Mouse (Mus musculus) spleen, postnatal 36 days (tissue): ENCODE data around the gene Gm49361.
A peak's percentile ranks its signal among the peaks of the same experiment; 100 is the strongest.

Experiments
- DNase-seq, 2 experiments: peaks; one replicate each; pipeline ENCODE4 v3.0.0; 2022; ENCODE audit warnings: low spot score in 2 of 2, mixed read lengths in 1 of 2

Gene Gm49361

GRCm38 (mm10) chr14:57620598-57621236, 125.2 kb downstream of the Gm49361 start:
- no peak for DNase-seq

DNA sequence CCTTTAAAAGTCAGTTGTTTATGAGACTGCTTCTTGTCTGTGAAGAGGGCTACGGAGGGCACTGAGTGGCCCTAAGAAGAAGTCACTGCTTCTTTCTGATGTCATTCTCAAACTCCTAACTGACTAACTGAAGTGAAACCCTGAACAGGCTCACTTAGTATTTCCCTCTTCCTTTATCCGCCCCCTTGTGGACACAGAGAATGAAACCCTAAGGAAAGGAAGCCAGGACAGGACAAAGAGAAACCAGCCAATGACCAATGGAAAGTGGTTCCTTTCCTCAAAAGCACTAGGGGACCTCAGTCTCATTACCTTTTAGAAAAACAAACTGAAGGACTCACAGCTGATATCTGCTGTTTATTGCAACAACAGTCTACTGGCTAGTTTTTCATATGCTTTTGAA, 126.4 kb downstream of the Gm49361 start:
- DNase-seq, result peak; percentile 15 to 38

DNA sequence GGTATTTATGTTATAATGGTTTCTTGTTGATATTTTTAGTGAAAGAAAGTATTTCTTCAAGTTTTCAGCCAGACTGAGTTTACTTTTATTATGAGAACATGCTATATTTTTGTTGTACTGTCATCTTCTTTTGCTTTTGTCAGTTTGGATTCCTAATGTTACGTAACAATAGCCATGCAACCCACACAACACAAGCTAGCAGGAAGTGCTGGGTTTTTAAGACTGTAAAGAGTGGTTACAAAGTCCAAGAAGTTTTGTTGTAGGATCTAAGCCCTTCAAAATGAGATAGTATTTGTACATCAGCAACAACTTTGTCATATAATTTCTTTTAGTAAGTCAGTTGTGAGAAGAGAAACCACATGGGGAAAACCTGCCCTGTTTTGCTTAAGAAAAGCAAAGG, 128.2 kb downstream of the Gm49361 start:
- DNase-seq, result no peak

- no peak for DNase-seq
Observed at GRCm38 (mm10) chr14:57616339-57616965, 129.5 kb downstream of the Gm49361 start.

DNA sequence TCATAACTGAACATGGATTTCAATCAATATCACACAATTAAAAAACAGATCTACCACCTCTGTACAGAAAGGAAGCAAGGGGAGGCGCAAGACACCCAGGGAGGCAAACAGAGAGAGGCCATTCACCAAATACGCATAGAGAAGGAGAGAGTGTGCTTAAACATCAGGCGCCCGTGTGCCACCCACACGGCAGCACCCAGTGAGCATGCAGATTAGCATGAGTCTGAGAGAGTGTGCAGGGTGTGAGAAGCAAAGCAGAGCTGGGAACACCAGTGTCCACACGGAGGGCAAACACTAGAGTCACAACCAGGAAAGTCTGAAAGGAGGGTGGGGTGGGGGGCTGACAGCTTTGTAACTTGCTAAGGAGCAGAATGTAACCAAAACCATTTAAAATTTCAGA, 130.1 kb downstream of the Gm49361 start:
- DNase-seq, result no peak

DNA sequence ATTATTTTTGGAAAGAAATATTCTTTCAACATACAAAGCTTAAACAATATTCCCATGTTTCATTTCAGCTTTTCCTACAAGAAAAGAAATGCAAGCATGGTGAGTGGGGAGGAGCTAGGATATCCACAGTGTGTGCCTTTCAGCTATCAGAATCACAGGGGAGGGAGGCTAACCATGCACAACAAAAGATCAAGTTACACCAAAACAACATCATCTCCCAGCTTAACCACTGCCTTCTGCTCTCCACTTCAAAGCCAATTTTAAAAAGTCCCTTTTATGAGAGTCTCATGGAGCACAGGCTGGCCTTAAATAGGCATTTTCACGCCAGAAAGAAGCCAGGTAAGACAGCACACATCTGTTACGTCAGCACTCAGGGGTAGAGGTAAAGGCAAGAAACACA, 134.9 kb downstream of the Gm49361 start:
- no peak for DNase-seq

DNA sequence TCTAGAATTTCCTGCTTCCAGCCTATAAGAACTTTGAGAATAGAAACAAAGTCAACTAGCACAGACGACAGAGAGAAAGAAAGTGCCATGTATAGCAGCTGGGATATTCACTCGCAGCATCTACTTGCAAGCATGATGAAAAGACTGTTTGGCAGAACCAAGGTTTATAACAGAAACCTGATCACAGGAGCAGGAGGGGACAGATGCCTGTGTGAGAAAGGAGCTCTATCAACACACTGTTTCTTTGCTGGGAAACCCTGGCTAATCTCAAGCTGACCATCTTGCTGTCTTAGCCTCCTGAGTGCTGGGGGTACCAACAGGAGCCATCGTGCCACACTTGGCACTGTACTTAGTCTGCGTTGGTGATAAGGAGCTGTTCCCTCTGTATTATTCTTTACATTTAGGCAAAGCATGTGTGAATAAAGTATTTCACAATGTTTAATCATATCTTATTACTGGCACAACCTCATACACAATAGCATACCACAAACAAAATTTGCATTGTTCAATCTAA, 136.0 kb downstream of the Gm49361 start:
- no peak for DNase-seq

- peak; percentile 18 to 38 for DNase-seq
Observed at GRCm38 (mm10) chr14:57607500-57607899, 138.4 kb downstream of the Gm49361 start.

DNA sequence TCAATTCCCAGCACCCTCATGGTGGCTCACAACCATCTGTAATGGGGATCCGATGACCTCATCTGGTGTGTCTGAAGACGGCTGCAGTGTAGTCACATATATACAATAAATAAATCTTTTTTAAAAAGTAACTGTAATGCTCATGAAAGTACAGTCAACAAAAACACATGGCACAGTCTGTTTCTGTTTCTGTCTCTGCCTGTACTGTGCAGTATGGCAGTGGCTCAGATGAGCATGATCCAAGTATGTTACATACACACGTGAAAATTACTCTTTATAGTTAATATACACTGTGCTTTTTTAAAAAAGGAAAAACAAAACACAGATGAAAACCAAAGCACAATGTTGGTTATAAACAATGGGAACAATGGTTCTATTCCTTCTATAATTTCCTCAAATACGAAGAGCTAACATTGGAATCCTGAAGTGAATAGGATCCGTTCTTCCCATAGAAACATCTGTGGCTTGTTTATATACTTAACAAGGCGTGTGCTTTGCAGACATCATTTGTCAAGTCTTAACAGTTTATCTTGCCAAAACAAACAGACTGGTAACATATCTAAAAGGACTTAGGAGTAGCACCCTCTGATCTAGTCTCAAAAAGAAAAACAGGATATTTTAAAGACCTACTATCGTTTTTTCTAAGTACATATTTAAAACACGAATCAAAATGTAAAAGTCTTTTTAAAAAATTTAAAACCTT, 139.1 kb downstream of the Gm49361 start:
- DNase-seq, result no peak

GRCm38 (mm10) chr14:57593279-57593678, 152.6 kb downstream of the Gm49361 start:
- DNase-seq, result no peak
